Mouse (Mus musculus) C3H10T1/2 (cell line): ENCODE data around the gene Mrgprb1. TPM values are rescaled to one million over a fixed set of nuclear protein-coding genes. Genes with fewer than 3 reads are reported as not detected.

Experiments
- polyA plus RNA-seq, 2 experiments: library from polyadenylated mRNA; unstranded; fragments of >200 nt; fragmentation: generic; extraction: Trizol; gene quantifications; one replicate each; pipeline ENCODE4 v1.2.1; 2012; ENCODE audit warnings: missing spikeins in 2 of 2

The Mrgprb1 gene
- not detected for polyA plus RNA-seq

DNA sequence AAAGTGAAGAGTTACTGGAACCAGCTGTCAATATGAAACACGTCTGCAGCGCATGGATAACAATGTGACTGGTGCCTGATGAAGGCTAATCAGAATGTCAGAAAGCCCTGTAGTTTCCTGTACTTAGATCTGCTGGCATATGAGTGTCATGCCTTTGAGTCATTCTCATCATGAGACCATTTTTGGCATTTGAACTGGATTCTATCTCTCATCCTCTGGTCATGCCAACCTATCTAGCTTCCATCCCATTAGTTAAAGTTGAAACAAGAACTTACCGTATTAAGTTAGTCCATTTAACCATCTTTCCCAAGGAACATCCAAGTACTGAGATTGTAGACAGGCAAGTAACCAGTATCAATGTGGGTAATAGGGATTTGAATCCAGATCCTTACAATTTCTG, at the start of gene Mrgprb1:
Gene Mrgprb1, minus strand, starts transcription at position 101 of the 400 bp plus-strand sequence.

GRCm38 (mm10) chr7:48499221-48499620, 43.1 kb upstream of the Mrgprb1 start, which contains the start of gene Mrgprx2:
Gene Mrgprx2, minus strand, starts transcription at chr7:48499321.

Other genes with a start within 250 kb of the Mrgprb1 start
- gene Mrgprb8, start 67.8 kb downstream of the Mrgprb1 start, polyA plus RNA-seq: not detected
- gene Mrgprx2, start 43.0 kb upstream of the Mrgprb1 start, polyA plus RNA-seq: not detected
- not detected for gene Mrgprb2, start 101.7 kb upstream of the Mrgprb1 start, polyA plus RNA-seq
- gene Mrgprb3, start 187.5 kb upstream of the Mrgprb1 start, polyA plus RNA-seq: not detected